Mouse (Mus musculus) forelimb bud, embryonic 11.5 days (tissue): ENCODE results near the gene Dusp28.
"Not testable (repeated sequence)": the region's sequence is repeated elsewhere in the genome, so short reads cannot be mapped to it uniquely, and the experiment has no call there.

Source experiments
- DNase-seq: peaks from one replicate; pipeline ENCODE4 v3.0.0-alpha.2; 2012; ENCODE audit warnings: low read depth, low spot score

The Dusp28 gene

DNA sequence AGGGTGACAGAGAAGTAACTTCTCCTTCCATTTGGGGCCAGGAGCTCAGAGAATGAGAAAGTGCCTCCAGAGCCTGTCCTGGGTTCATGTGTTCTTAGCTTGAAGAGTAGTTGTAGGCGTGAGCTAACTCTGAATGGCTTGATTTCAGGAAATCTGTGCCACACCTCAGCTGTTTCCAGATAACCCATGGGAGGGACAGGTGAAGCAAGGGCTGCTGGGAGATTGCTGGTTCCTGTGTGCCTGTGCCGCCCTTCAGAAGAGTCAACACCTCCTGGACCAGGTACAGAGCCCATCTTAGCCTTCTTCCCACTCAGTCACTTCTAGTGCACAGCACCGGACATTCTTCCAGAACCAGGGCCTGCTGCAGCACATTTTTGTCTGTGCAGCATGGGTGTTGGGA, 31.0 kb downstream of the Dusp28 start:
- no peak for DNase-seq

GRCm38 (mm10) chr1:92939746-92940145, 33.0 kb downstream of the Dusp28 start:
- no peak for DNase-seq

- DNase-seq = no peak
These were observed 36.6 kb downstream of the Dusp28 start for GRCm38 (mm10) chr1:92943219-92943989.

DNA sequence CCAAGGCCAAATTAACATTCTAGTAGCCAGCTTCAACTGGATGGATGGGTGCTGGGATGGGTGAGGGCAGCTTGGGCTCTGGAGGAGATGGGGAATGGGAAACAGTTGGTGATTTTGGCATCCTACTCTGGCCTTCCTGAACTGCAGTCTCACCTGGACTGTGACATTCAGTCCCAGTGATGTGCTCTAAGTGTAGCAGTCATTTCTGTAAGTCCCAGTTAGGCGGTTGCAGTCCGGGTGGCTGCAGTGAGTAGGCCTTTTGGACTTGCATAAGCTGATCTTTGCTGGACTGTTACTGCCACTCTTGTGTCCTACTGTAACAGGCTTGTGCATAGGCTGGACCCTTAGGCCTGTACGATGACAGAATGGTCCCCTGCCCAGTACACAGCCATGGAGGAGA, 41.2 kb downstream of the Dusp28 start:
- no peak for DNase-seq

GRCm38 (mm10) chr1:92949426-92949825, 42.6 kb downstream of the Dusp28 start:
- DNase-seq = no peak

DNA sequence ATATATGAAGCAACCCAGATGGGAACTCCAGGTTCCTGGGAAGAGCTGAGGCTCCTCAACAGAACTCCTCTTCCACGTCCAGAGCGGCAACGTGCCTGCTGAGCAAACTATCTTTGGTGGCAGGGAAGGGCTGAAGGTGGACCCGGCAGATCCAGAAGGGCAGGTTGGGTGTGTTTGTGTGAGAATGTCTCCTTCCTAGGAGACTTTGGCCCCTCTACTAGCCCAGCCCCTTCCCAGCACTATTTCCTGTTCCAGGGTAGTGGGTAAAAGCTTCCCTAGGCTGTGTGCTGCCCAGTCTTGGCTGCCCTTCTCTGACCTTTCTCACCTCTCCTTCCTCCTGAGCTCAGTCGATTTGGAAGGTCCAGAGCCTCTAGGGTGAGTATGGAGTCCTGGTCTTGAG, 43.8 kb downstream of the Dusp28 start, which contains the start of gene Gpr35:
TSS of gene Gpr35 (plus strand) at position 259 of the 400 bp plus-strand sequence.
- no peak for DNase-seq

DNA sequence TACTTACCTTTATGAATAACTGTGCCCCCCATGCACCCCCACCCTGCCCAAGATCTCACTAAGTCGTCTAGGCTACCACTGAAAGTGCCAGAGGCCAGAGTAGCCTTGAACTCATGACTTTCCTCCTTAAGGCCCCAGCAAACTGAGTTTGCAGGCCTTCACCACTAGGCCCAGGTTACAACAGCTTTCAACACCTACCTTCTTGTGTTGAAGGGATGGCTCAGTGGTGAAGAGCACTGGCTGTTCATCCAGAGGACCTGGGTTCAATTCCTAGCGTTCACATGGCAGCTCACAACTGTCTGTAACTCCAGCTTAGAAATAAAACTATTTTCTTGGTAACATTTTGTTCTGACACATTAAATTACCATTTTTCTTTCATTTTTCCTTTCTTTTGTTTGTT, 46.9 kb downstream of the Dusp28 start:
- no peak for DNase-seq

DNA sequence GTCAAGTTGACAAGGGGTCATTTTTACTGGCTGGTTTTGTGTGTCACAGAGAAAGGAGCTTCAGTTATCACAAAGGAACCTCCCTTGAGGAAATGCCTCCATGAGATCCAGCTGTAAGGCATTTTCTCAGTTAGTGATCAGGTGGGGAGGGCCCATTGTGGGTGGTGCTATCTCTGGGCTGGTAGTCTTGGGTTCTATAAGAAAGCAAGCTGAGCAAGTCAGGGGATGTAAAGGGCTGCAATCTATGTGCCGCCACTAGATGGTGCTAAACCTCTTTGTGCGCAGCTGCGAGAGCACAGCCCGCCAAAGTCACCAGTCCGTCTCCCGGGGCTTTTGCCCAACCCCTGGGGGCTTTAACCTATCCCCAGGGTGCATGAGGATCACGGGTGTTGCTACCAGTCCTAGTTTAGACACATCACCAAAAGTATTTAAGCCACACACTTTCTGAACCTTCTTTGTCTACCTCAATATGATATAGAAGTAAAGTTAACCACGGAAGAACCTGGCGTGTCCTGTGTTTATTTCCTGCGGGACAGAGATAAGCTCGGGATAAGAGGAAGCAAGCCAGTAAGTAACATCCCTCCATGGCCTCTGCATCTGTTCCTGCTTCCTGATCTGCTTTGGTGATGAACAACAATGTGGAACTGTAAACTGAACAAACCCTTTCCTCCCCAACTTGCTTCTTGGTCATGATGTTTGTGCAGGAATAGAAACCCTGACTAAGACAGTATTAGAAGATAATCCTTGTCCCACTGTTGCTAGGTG, 50.0 kb downstream of the Dusp28 start:
- DNase-seq = not testable (repeated sequence)
